8 mouse cellular contexts compared by ENCODE assay signal in genomic region chrX:141723936-141724335, GRCm38 (mm10). TPM values are rescaled to one million over a fixed set of nuclear protein-coding genes. Genes with fewer than 3 reads are reported as not detected.
DNase-seq lines count a peak whose midpoint lies in the region; ATAC-seq and TF ChIP-seq lines count a peak whose summit lies in the region.

No protein-coding gene starts in this region.

- DNase-seq in lung, embryonic 14.5 days, result peak; percentile 35
- DNase-seq in lung, postnatal 36 days, result no peak
- peak; percentile 24 to 46 for DNase-seq in kidney, postnatal 4 days
- no peak for DNase-seq in layer of hippocampus, postnatal 10 days (ENCODE audit: low spot score in 2 of 2)
- DNase-seq in layer of hippocampus, adult 9-10 months (ENCODE audit: low spot score), result no peak
- no peak for DNase-seq in spleen, adult 18-20 months

- no peaks in the 10 kb centered on the region for H3K4me1 ChIP-seq in lung, embryonic 14.5 days (ENCODE audit: insufficient read depth)
- peaks cover 27% of the 10 kb centered on the region for H3K4me1 ChIP-seq in forebrain, embryonic 15.5 days
- H3K4me1 ChIP-seq in stomach, embryonic 15.5 days, result 0 out of 2 replicates have a peak, but pooled peaks cover 9% of the 10 kb centered on the region

- H3K9ac ChIP-seq in lung, embryonic 14.5 days, result no peak overlapping the region
- H3K9ac ChIP-seq in forebrain, embryonic 15.5 days (replicated peaks), result 0 out of 2 replicates have a peak overlapping the region, but pooled peaks have one; percentile 13
- H3K9ac ChIP-seq in stomach, embryonic 15.5 days, result no peak overlapping the region

- peak; percentile 44 for TF ChIP-seq CTCF in lung, embryonic 14.5 days (IDR thresholded peaks at IDR 0.05; ENCODE audit: low read depth)

- H3K4me2 ChIP-seq in lung, embryonic 14.5 days, result peak overlapping the region; percentile 64
- peak overlapping the region; percentile 63 for H3K4me2 ChIP-seq in forebrain, embryonic 15.5 days (replicated peaks)
- H3K4me2 ChIP-seq in stomach, embryonic 15.5 days, result peak overlapping the region; percentile 64

- WGBS in lung, embryonic 14.5 days, result 15% methylated on average over 16 of the region's 16 CpGs
- WGBS in forebrain, embryonic 15.5 days, result 29% methylated on average over 16 of the region's 16 CpGs
- 26% methylated on average over 16 of the region's 16 CpGs for WGBS in stomach, embryonic 15.5 days

- H3K36me3 ChIP-seq in lung, embryonic 14.5 days (ENCODE audit: insufficient read depth), result no peaks in the 10 kb centered on the region
- H3K36me3 ChIP-seq in forebrain, embryonic 15.5 days, result no peaks in the 10 kb centered on the region
- H3K36me3 ChIP-seq in stomach, embryonic 15.5 days, result no peaks in the 10 kb centered on the region

- H3K27me3 ChIP-seq in lung, embryonic 14.5 days (ENCODE audit: insufficient read depth, low read length), result peaks cover 66% of the 10 kb centered on the region
- H3K27me3 ChIP-seq in forebrain, embryonic 15.5 days, result peaks cover 47% of the 10 kb centered on the region
- H3K27me3 ChIP-seq in stomach, embryonic 15.5 days (replicated peaks), result peaks cover 59% of the 10 kb centered on the region

- no peaks in the 10 kb centered on the region for H3K9me3 ChIP-seq in lung, embryonic 14.5 days (ENCODE audit: low read depth, low read length)
- H3K9me3 ChIP-seq in forebrain, embryonic 15.5 days, result no peaks in the 10 kb centered on the region
- H3K9me3 ChIP-seq in stomach, embryonic 15.5 days, result no peaks in the 10 kb centered on the region

- peak overlapping the region; percentile 33 for H3K4me3 ChIP-seq in lung, embryonic 14.5 days (ENCODE audit: low read depth, low read length)
- peak overlapping the region; percentile 42 for H3K4me3 ChIP-seq in forebrain, embryonic 15.5 days
- peak overlapping the region; percentile 38 for H3K4me3 ChIP-seq in stomach, embryonic 15.5 days (replicated peaks)

- no peak overlapping the region for H3K27ac ChIP-seq in lung, embryonic 14.5 days (ENCODE audit: low read depth)
- H3K27ac ChIP-seq in forebrain, embryonic 15.5 days (replicated peaks), result no peak overlapping the region
- H3K27ac ChIP-seq in stomach, embryonic 15.5 days, result no peak overlapping the region

- ATAC-seq in lung, embryonic 14.5 days (ENCODE audit: insufficient read depth), result no peak
- no peak for ATAC-seq in forebrain, embryonic 15.5 days (replicated peaks)
- ATAC-seq in stomach, embryonic 15.5 days (ENCODE audit: insufficient read depth, low FRiP score, low read depth), result no peak; the same call in 1 of the 2 replicates

RNA-seq across cellular contexts. Expression of gene Irs4, which starts 1.1 kb away (rescaled TPM):
- polyA plus RNA-seq in lung, embryonic 14.5 days (2014; fragmentation: Nextera tagmentation; extraction: Ambion mirVana), result not detected in 2 replicates
- polyA plus RNA-seq in forebrain, embryonic 15.5 days (2015; fragmentation: Nextera tagmentation; extraction: Ambion mirVana), result 0.83 and 1.2 TPM in 2 replicates
- polyA plus RNA-seq in stomach, embryonic 15.5 days (2015; fragmentation: Nextera tagmentation; extraction: Ambion mirVana), result 0.26 and 0.28 TPM in 2 replicates
- total RNA-seq in layer of hippocampus, postnatal 10 days (2021), result under 1 TPM; 0.62 to 0.89 TPM

Comparison
In these comparisons a context has a peak if more than half of its experiments do, and no peak if none do; other contexts are left out.
1. DNase-seq: peak in lung, embryonic 14.5 days (single experiment) and kidney, postnatal 4 days (2 of 2); none in lung, postnatal 36 days (single experiment), layer of hippocampus, postnatal 10 days (0 of 2), layer of hippocampus, adult 9-10 months (single experiment) and spleen, adult 18-20 months (0 of 2).
2. Peak in every context shown above with its lines, with median percentiles within 50 percentile points of each other: H3K4me2 ChIP-seq and H3K4me3 ChIP-seq.